Mouse (Mus musculus) midbrain, embryonic 15.5 days (tissue): ENCODE measurements around the gene Wipi1. TPM values are rescaled to one million over a fixed set of nuclear protein-coding genes. Genes with fewer than 3 reads are reported as not detected.
"Not testable (repeated sequence)": the region's sequence is repeated elsewhere in the genome, so short reads cannot be mapped to it uniquely, and the experiment has no call there.

Source experiments
- ATAC-seq: fragments of 200-750 bp; cut with Nextera tagmentation; replicated peaks from 2 replicates; pipeline ENCODE4 v1.8.0; 2017; ENCODE audit warnings: moderate TSS enrichment
- H3K27ac ChIP-seq: fragments of 300-500 bp; sonication (generic); 2 replicates; pipeline ENCODE4 v1.5.1; 2015; ENCODE audit warnings: mild to moderate bottlenecking, inconsistent platforms
- H3K27me3 ChIP-seq: fragments of 300-500 bp; sonication (generic); replicated peaks from 2 replicates; pipeline ENCODE4 v1.6.1; 2015; ENCODE audit warnings: inconsistent platforms
- H3K36me3 ChIP-seq: fragments of 300-500 bp; sonication (generic); replicated peaks from 2 replicates; pipeline ENCODE4 v1.6.1; 2015; ENCODE audit warnings: inconsistent platforms
- H3K4me1 ChIP-seq: fragments of 300-500 bp; sonication (generic); 2 replicates; pipeline ENCODE4 v1.6.1; 2015; ENCODE audit warnings: inconsistent platforms
- H3K4me2 ChIP-seq: fragments of 300-500 bp; sonication (generic); 2 replicates; pipeline ENCODE4 v1.6.1; 2015; ENCODE audit warnings: inconsistent platforms, mild to moderate bottlenecking, moderate library complexity
- H3K4me3 ChIP-seq: fragments of 300-500 bp; sonication (generic); 2 replicates; pipeline ENCODE4 v1.5.1; 2015; ENCODE audit warnings: mild to moderate bottlenecking, inconsistent platforms
- H3K9ac ChIP-seq: fragments of 300-500 bp; sonication (generic); 2 replicates; pipeline ENCODE4 v1.6.1; 2015; ENCODE audit warnings: mild to moderate bottlenecking, inconsistent platforms
- H3K9me3 ChIP-seq: fragments of 300-500 bp; sonication (generic); 2 replicates; pipeline ENCODE4 v1.6.1; 2016; ENCODE audit warnings: inconsistent platforms
- WGBS: fragments of 180-500 bp; shearing (Covaris S2); methylation state at CpG from one replicate; pipeline ENCODE4 v1.1.7; 2015; ENCODE audit warnings: mixed read lengths; 5-methylcytosine and 5-hydroxymethylcytosine counted together
- polyA plus RNA-seq: library from polyadenylated mRNA; unstranded; fragments of >200 nt; fragmentation: Nextera tagmentation; extraction: Ambion mirVana; gene quantifications from 2 replicates; pipeline ENCODE4 v1.2.1, GENCODE M21; 2015

The Wipi1 gene
- polyA plus RNA-seq, 1 experiment from 2014 or later = 15.2 TPM

- no peaks in the 10 kb centered on the region for H3K27me3 ChIP-seq
- H3K4me1 ChIP-seq = no peaks in the 10 kb centered on the region
- no peaks in the 10 kb centered on the region for H3K9me3 ChIP-seq
- WGBS = 84% methylated on average over 5 of the region's 5 CpGs
- H3K4me3 ChIP-seq = no peak overlapping the region
- no peak for ATAC-seq
- H3K9ac ChIP-seq = no peak overlapping the region
- H3K36me3 ChIP-seq = no peaks in the 10 kb centered on the region
- H3K27ac ChIP-seq = no peak overlapping the region
- H3K4me2 ChIP-seq = no peak overlapping the region
Observed at GRCm38 (mm10) chr11:109641498-109642222, 29.9 kb upstream of the Wipi1 start.

DNA sequence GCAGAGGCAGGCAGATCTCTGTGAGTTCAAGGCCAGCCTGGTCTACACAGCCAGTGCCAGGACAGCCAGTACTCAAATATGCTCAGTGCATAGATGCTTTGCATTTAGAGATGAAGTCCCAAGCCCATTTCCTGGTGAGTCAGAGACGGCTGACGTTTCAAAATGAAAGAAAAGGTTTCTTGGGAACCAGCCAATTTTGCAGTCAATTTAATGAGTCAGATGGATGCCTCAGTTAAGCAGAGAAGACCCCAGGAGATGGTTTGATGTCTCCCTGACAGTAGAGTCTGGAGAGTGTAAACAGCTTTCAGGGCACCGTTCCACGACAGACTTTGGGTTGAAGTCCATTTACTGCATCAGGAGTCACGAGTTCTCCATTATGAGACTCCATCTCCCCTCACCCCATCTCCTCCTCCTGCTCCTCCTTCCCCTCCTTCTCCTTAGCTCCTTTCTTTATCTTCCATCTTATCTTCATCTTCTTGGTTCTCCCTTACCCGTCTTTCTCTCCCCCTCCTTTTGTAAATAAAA lies 24.2 kb upstream of the Wipi1 start:
- H3K4me2 ChIP-seq = no peak overlapping the region
- ATAC-seq = no peak
- no peak overlapping the region for H3K9ac ChIP-seq
- H3K36me3 ChIP-seq = no peaks in the 10 kb centered on the region
- H3K9me3 ChIP-seq = no peaks in the 10 kb centered on the region
- no peaks in the 10 kb centered on the region for H3K27me3 ChIP-seq
- 74% methylated on average over 6 of the region's 6 CpGs for WGBS
- no peak overlapping the region for H3K4me3 ChIP-seq
- no peak overlapping the region for H3K27ac ChIP-seq
- no peaks in the 10 kb centered on the region for H3K4me1 ChIP-seq

DNA sequence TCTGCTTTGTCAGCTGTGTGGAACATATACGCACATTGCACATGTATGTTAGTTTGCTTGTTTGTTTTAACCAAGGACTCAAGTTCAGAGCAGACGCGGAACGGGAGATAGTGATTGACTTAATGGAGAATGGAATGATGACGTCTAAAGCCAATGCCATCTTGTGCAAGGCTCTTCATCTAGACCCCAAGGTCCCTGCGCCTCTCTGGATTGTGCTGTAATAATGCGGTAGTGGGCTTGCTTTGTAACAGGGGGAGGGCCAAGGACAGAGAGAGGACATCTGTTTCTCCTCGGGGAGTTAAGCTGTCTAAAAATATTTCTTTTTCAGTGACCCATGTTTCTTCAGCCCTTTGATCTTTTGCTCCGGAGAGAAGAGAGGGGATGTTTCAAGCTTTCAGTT lies 23.2 kb upstream of the Wipi1 start:
- H3K4me3 ChIP-seq = no peak overlapping the region

DNA sequence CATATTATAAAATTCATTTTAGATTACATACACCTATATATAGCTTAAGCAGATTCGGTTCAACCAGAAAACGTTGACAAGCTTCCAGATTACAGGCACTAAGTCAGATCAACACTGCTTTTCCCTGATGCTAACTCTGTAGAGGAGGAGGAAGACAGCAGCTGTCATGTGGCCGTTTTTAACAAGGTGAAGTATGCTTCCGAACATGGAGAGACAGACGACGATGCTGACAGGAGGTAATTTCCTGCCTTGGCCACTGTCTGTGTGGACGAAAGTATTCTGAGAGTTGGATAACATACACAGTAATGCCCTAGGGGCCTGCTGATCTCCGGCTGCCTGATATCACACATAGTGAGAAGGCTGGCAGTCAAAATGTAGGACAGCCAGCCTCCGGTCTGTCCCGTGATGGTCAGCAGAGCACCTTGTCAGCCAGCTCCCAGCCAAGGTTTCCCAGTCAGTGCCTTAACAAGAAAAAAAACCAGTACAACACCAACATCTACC lies 17.3 kb upstream of the Wipi1 start:
- Histone ChIP-seq H3K9ac (no peak overlapping the region), H3K4me2 (no peak overlapping the region), H3K4me1 (no peaks in the 10 kb centered on the region), H3K27ac (no peak overlapping the region), H3K27me3 (no peaks in the 10 kb centered on the region), H3K4me3 (no peak overlapping the region), H3K36me3 (no peaks in the 10 kb centered on the region), H3K9me3 (no peaks in the 10 kb centered on the region)
- ATAC-seq = no peak
- 72% methylated on average over 10 of the region's 10 CpGs for WGBS

More for the DNA sequence above, 23.2 kb upstream of the Wipi1 start:
- Histone ChIP-seq H3K36me3 (no peaks in the 10 kb centered on the region), H3K27ac (no peak overlapping the region), H3K9ac (no peak overlapping the region), H3K4me1 (no peaks in the 10 kb centered on the region), H3K9me3 (no peaks in the 10 kb centered on the region), H3K27me3 (no peaks in the 10 kb centered on the region), H3K4me2 (no peak overlapping the region)
- WGBS = 79% methylated on average over 9 of the region's 9 CpGs
- ATAC-seq = no peak

- 80% methylated on average over 3 of the region's 3 CpGs for WGBS
- no peak for ATAC-seq
- no peak overlapping the region for H3K4me3 ChIP-seq
- no peaks in the 10 kb centered on the region for H3K9me3 ChIP-seq
- H3K4me2 ChIP-seq = no peak overlapping the region
- H3K9ac ChIP-seq = no peak overlapping the region
- no peak overlapping the region for H3K27ac ChIP-seq
- H3K4me1 ChIP-seq = no peaks in the 10 kb centered on the region
- H3K36me3 ChIP-seq = no peaks in the 10 kb centered on the region
- no peaks in the 10 kb centered on the region for H3K27me3 ChIP-seq
Observed at GRCm38 (mm10) chr11:109628099-109628498, 16.3 kb upstream of the Wipi1 start.

DNA sequence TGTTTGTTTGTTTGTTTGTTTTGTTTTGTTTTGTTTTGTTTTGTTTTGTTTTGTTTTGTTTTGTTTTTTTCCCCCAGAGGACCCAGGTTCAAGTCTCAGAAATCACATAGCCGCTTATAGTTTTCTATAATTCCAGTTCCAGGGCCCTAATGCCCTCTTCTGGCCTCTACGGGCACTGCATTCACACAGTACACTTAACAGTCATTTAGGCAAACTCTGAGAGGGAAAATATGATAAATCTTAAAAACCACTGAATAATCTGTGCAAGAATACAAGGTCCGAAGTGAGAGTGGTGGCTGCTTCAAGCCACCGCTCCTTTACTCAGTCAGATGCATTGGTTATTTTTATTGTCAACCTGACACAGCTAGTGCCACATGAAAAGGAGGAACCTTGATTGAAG lies 15.9 kb upstream of the Wipi1 start:
- Histone ChIP-seq H3K9ac (no peak overlapping the region), H3K27ac (no peak overlapping the region), H3K4me1 (0 out of 2 replicates have a peak, but pooled peaks cover 2% of the 10 kb centered on the region), H3K9me3 (no peaks in the 10 kb centered on the region), H3K27me3 (no peaks in the 10 kb centered on the region), H3K4me3 (no peak overlapping the region), H3K36me3 (no peaks in the 10 kb centered on the region), H3K4me2 (no peak overlapping the region)
- WGBS = 86% methylated on average over 4 of the region's 4 CpGs
- ATAC-seq = no peak

- no peaks in the 10 kb centered on the region for H3K27me3 ChIP-seq
- 94% methylated on average over 7 of the region's 7 CpGs for WGBS
- no peak overlapping the region for H3K9ac ChIP-seq
- no peak overlapping the region for H3K4me2 ChIP-seq
- no peak for ATAC-seq
- H3K27ac ChIP-seq = no peak overlapping the region
- H3K36me3 ChIP-seq = no peaks in the 10 kb centered on the region
- H3K4me3 ChIP-seq = no peak overlapping the region
- 0 out of 2 replicates have a peak, but pooled peaks cover 4% of the 10 kb centered on the region for H3K4me1 ChIP-seq
- H3K9me3 ChIP-seq = no peaks in the 10 kb centered on the region
Observed at GRCm38 (mm10) chr11:109623238-109623637, 11.5 kb upstream of the Wipi1 start.

- Histone ChIP-seq H3K27me3 (no peaks in the 10 kb centered on the region), H3K27ac (no peak overlapping the region), H3K36me3 (no peaks in the 10 kb centered on the region), H3K4me3 (no peak overlapping the region), H3K4me1 (0 out of 2 replicates have a peak, but pooled peaks cover 4% of the 10 kb centered on the region), H3K9me3 (no peaks in the 10 kb centered on the region), H3K9ac (no peak overlapping the region), H3K4me2 (no peak overlapping the region)
- ATAC-seq = no peak
- 36% methylated on average over 15 of the region's 15 CpGs for WGBS
Observed at GRCm38 (mm10) chr11:109622518-109623037, 10.8 kb upstream of the Wipi1 start.

GRCm38 (mm10) chr11:109621183-109621582 lies 9.4 kb upstream of the Wipi1 start:
- 9% methylated on average over 2 of the region's 2 CpGs for WGBS
- H3K4me1 ChIP-seq = 0 out of 2 replicates have a peak, but pooled peaks cover 4% of the 10 kb centered on the region
- H3K27ac ChIP-seq = no peak overlapping the region
- no peak overlapping the region for H3K4me2 ChIP-seq
- no peak for ATAC-seq
- no peak overlapping the region for H3K4me3 ChIP-seq
- no peaks in the 10 kb centered on the region for H3K9me3 ChIP-seq
- H3K36me3 ChIP-seq = no peaks in the 10 kb centered on the region
- H3K9ac ChIP-seq = no peak overlapping the region
- H3K27me3 ChIP-seq = no peaks in the 10 kb centered on the region

- no peaks in the 10 kb centered on the region for H3K9me3 ChIP-seq
- H3K9ac ChIP-seq = no peak overlapping the region
- no peak overlapping the region for H3K27ac ChIP-seq
- 0 out of 2 replicates have a peak, but pooled peaks cover 4% of the 10 kb centered on the region for H3K4me1 ChIP-seq
- no peak overlapping the region for H3K4me2 ChIP-seq
- ATAC-seq = no peak
- no peaks in the 10 kb centered on the region for H3K27me3 ChIP-seq
- H3K36me3 ChIP-seq = no peaks in the 10 kb centered on the region
- 85% methylated on average over 6 of the region's 6 CpGs for WGBS
- no peak overlapping the region for H3K4me3 ChIP-seq
Observed at GRCm38 (mm10) chr11:109620356-109620755, 8.6 kb upstream of the Wipi1 start.

DNA sequence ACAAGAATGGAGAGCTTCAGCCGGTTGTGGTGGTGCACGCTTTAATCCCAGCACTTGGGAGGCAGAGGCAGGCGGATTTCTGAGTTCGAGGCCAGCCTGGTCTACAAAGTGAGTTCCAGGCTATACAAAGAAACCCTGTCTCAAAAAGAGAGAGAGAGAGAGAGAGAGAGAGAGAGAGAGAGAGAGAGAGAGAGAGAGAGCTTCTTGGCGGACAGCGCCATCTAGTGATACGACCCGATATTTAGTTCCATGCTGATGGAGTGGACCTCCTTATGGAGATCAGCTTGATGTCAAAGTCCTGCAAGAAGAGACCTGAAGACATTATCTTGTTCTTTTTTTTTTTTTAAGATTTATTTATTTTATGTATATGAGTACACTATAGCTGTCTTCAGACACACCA lies 7.3 kb upstream of the Wipi1 start:
- H3K4me3 ChIP-seq, H3K9me3 ChIP-seq, H3K4me2 ChIP-seq, H3K9ac ChIP-seq, H3K27me3 ChIP-seq, H3K27ac ChIP-seq, H3K36me3 ChIP-seq, ATAC-seq, H3K4me1 ChIP-seq: not testable (repeated sequence)
- 34% methylated on average over 8 of the region's 8 CpGs for WGBS

GRCm38 (mm10) chr11:109616766-109617165 lies 5.0 kb upstream of the Wipi1 start:
- Histone ChIP-seq H3K4me1 (peaks cover 4% of the 10 kb centered on the region; the same call in 1 of the 2 replicates), H3K27me3 (0 out of 2 replicates have a peak, but pooled peaks cover 3% of the 10 kb centered on the region), H3K9ac (no peak overlapping the region), H3K4me3 (no peak overlapping the region), H3K4me2 (no peak overlapping the region), H3K27ac (no peak overlapping the region), H3K9me3 (no peaks in the 10 kb centered on the region), H3K36me3 (no peaks in the 10 kb centered on the region)
- WGBS = 75% methylated on average over 4 of the region's 4 CpGs
- ATAC-seq = no peak
